Mouse (Mus musculus) testis, adult 2 months (tissue): Measurements from ENCODE around the gene Ism1.

Experiments
- CTCF ChIP-seq: fragments of 200-500 bp; IDR thresholded peaks from 2 replicates; pipeline ENCODE4 v1.5.1; 2012; ENCODE audit warnings: low read depth, mild to moderate bottlenecking, inconsistent platforms, low read length, moderate library complexity; ENCODE audit not compliant: control insufficient read depth, insufficient read depth, insufficient replicate concordance
- POLR2A ChIP-seq: fragments of 200-500 bp; IDR thresholded peaks from 2 replicates; pipeline ENCODE4 v1.6.1; 2012; ENCODE audit warnings: low read depth, mild to moderate bottlenecking, inconsistent platforms, low read length, moderate library complexity; ENCODE audit not compliant: control insufficient read depth

- TF ChIP-seq POLR2A (no peak), CTCF (no peak)
Measured at GRCm38 (mm10) chr2:139677809-139678274, at the start of gene Ism1.
